Mouse (Mus musculus) CH12.LX (cell line): ENCODE data around the gene Zfp629. TPM values are rescaled to one million over a fixed set of nuclear protein-coding genes. Genes with fewer than 3 reads are reported as not detected.

Experiments used
- DNase-seq: peaks from one replicate; pipeline ENCODE4 v3.0.0-alpha.2; 2013; ENCODE audit errors: extremely low read depth
- H3K27ac ChIP-seq: 2 replicates; pipeline ENCODE4 v1.5.1; 2012; ENCODE audit warnings: low read depth, mild to moderate bottlenecking, control low read depth, moderate library complexity; ENCODE audit not compliant: insufficient read depth
- H3K27me3 ChIP-seq: replicated peaks from 2 replicates; pipeline ENCODE3; 2012; ENCODE audit warnings: inconsistent platforms
- H3K36me3 ChIP-seq, 2 experiments: replicated peaks in 1 of 2; 2 replicates each; pipeline versions ENCODE3 to v1.6.1; 2012; ENCODE audit warnings: inconsistent platforms in 1 of 2, low read length in 1 of 2, mild to moderate bottlenecking in 1 of 2, mixed read lengths in 1 of 2, moderate library complexity in 1 of 2; ENCODE audit not compliant: control insufficient read depth in 1 of 2, insufficient read depth in 1 of 2
- H3K4me1 ChIP-seq, 2 experiments: 2 replicates each; pipeline ENCODE4 v1.6.1; 2012; ENCODE audit warnings: inconsistent platforms in 1 of 2, moderate library complexity in 1 of 2; ENCODE audit not compliant: insufficient read depth in 2 of 2, control insufficient read depth in 1 of 2
- H3K4me2 ChIP-seq: 2 replicates; pipeline ENCODE4 v1.6.1; 2012; ENCODE audit warnings: low read depth, mild to moderate bottlenecking, control low read depth; ENCODE audit not compliant: poor library complexity, insufficient read depth, severe bottlenecking
- H3K4me3 ChIP-seq, 3 experiments: fragments of 150-350 bp in 1 of 3; sonication (generic) in 1 of 3; replicated peaks in 1 of 3; 2 replicates each; pipeline versions ENCODE3 to v1.5.1; 2011 to 2012; ENCODE audit warnings: low read depth in 2 of 3, low read length in 2 of 3, mild to moderate bottlenecking in 2 of 3, moderate library complexity in 2 of 3, control low read depth in 1 of 3, improper control_type of control experiment in 1 of 3, inconsistent platforms in 1 of 3, mixed read lengths in 1 of 3; ENCODE audit not compliant: poor library complexity in 1 of 3
- H3K79me2 ChIP-seq: replicated peaks from 2 replicates; pipeline ENCODE4 v1.6.1; 2012; ENCODE audit warnings: mild to moderate bottlenecking, moderate library complexity; ENCODE audit not compliant: control insufficient read depth, poor library complexity, insufficient read depth, severe bottlenecking; ENCODE audit errors: extremely low read depth
- H3K9ac ChIP-seq: 2 replicates; pipeline ENCODE4 v1.6.1; 2012; ENCODE audit warnings: low read depth, mild to moderate bottlenecking, control low read depth, moderate library complexity; ENCODE audit not compliant: insufficient read depth
- H3K9me3 ChIP-seq: replicated peaks from 2 replicates; pipeline ENCODE3; 2012; ENCODE audit warnings: low read length, inconsistent platforms, mixed read lengths
- BHLHE40 ChIP-seq: IDR thresholded peaks from 2 replicates; pipeline ENCODE4 v1.6.1; 2011; ENCODE audit warnings: mild to moderate bottlenecking, low read depth, low read length, improper control_type of control experiment
- ELF1 ChIP-seq: IDR thresholded peaks from 2 replicates; pipeline ENCODE4 v1.6.1; 2014; ENCODE audit warnings: low read depth, mild to moderate bottlenecking, inconsistent platforms, low read length, improper control_type of control experiment
- HCFC1 ChIP-seq: IDR thresholded peaks from 2 replicates; pipeline ENCODE4 v1.6.1; 2012; ENCODE audit warnings: low read depth, mild to moderate bottlenecking, inconsistent platforms, low read length, improper control_type of control experiment
- JUN ChIP-seq: IDR thresholded peaks from 2 replicates; pipeline ENCODE4 v1.6.1; 2011; ENCODE audit warnings: low read depth, mild to moderate bottlenecking, low read length, improper control_type of control experiment, moderate library complexity; ENCODE audit not compliant: insufficient read depth
- KAT2A ChIP-seq: IDR thresholded peaks from 2 replicates; pipeline ENCODE4 v1.6.1; 2012; ENCODE audit warnings: low read length, improper control_type of control experiment, inconsistent platforms; ENCODE audit not compliant: insufficient replicate concordance
- MAFK ChIP-seq: IDR thresholded peaks from 2 replicates; pipeline ENCODE4 v1.6.1; 2011; ENCODE audit warnings: low read length, improper control_type of control experiment; ENCODE audit not compliant: insufficient replicate concordance
- MAX ChIP-seq: IDR thresholded peaks from 2 replicates; pipeline ENCODE4 v1.6.1; 2011; ENCODE audit warnings: low read length, improper control_type of control experiment
- MAZ ChIP-seq: IDR thresholded peaks from 2 replicates; pipeline ENCODE4 v1.6.1; 2012; ENCODE audit warnings: low read depth, mild to moderate bottlenecking, inconsistent platforms, low read length, improper control_type of control experiment, moderate library complexity
- MEF2A ChIP-seq: IDR thresholded peaks from 2 replicates; pipeline ENCODE4 v1.6.1; 2014; ENCODE audit warnings: low read depth, mild to moderate bottlenecking, inconsistent platforms, low read length, improper control_type of control experiment, borderline replicate concordance
- MXI1 ChIP-seq: IDR thresholded peaks from 2 replicates; pipeline ENCODE4 v1.6.1; 2011; ENCODE audit warnings: mild to moderate bottlenecking, low read depth, low read length, improper control_type of control experiment
- MYC ChIP-seq: IDR thresholded peaks from 2 replicates; pipeline ENCODE4 v1.6.1; 2011; ENCODE audit warnings: low read depth, mild to moderate bottlenecking, improper control_type of control experiment, low read length
- NELFE ChIP-seq: IDR thresholded peaks from 2 replicates; pipeline ENCODE4 v1.6.1; 2011; ENCODE audit warnings: low read depth, low read length, improper control_type of control experiment
- NRF1 ChIP-seq: IDR thresholded peaks from 2 replicates; pipeline ENCODE4 v1.6.1; 2014; ENCODE audit warnings: low read depth, mild to moderate bottlenecking, inconsistent platforms, low read length, improper control_type of control experiment, moderate library complexity
- POLR2A ChIP-seq: IDR thresholded peaks from 2 replicates; pipeline ENCODE4 v1.6.1; 2011; ENCODE audit warnings: low read depth, mild to moderate bottlenecking, improper control_type of control experiment, low read length
- RAD21 ChIP-seq: IDR thresholded peaks from 2 replicates; pipeline ENCODE4 v1.6.1; 2011; ENCODE audit warnings: low read depth, mild to moderate bottlenecking, low read length, improper control_type of control experiment, moderate library complexity
- SIN3A ChIP-seq: IDR thresholded peaks from 2 replicates; pipeline ENCODE4 v1.6.1; 2012; ENCODE audit warnings: low read length, improper control_type of control experiment, inconsistent platforms
- TBP ChIP-seq: conservative IDR thresholded peaks from 2 replicates; pipeline ENCODE4 v1.6.1; 2011; ENCODE audit warnings: low read depth, low read length, improper control_type of control experiment
- TCF12 ChIP-seq: IDR thresholded peaks from 2 replicates; pipeline ENCODE4 v1.6.1; 2014; ENCODE audit warnings: low read depth, mild to moderate bottlenecking, inconsistent platforms, low read length, improper control_type of control experiment
- UBTF ChIP-seq: IDR thresholded peaks from 2 replicates; pipeline ENCODE4 v1.6.1; 2012; ENCODE audit warnings: low read depth, mild to moderate bottlenecking, inconsistent platforms, low read length, improper control_type of control experiment, moderate library complexity
- USF2 ChIP-seq: conservative IDR thresholded peaks from 2 replicates; pipeline ENCODE4 v1.6.1; 2011; ENCODE audit warnings: low read depth, low read length, improper control_type of control experiment
- ZMIZ1 ChIP-seq: IDR thresholded peaks from 2 replicates; pipeline ENCODE4 v1.6.1; 2012; ENCODE audit warnings: low read depth, mild to moderate bottlenecking, inconsistent platforms, low read length, improper control_type of control experiment
- dilution Hi-C: fragments of 300-500 bp; cut with MboI; formaldehyde crosslinking; loops from 2 replicates; pipeline ENCODE4 v1.14.3; 2020; ENCODE audit warnings: low sequenced_read_pairs; ENCODE audit not compliant: extremely low pct_unique_long_range_greater_than_20kb, extremely low pct_ligation_motif_present
- in situ Hi-C: fragments of 300-500 bp; cut with MboI; formaldehyde crosslinking; loops from 3 replicates; pipeline ENCODE4 v1.14.3; 2019; ENCODE audit warnings: low sequenced_read_pairs, low pct_ligation_motif_present, low pct_unique_long_range_greater_than_20kb, mixed read lengths
- polyA plus RNA-seq: library from polyadenylated mRNA; unstranded; fragments of >175 nt; gene quantifications from 2 replicates; pipeline ENCODE4 v1.2.1, GENCODE M21; 2012; ENCODE audit warnings: low read depth; ENCODE audit not compliant: insufficient read length
- total RNA-seq, 2 experiments: library from RNA; depleted of rRNA; stranded (reverse); fragments of 300-350 nt in 1 of 2; fragments of >200 nt in 1 of 2; gene quantifications; 2 replicates each; pipeline ENCODE4 v1.2.3; 2012 to 2014

Zfp629 gene
- total and polyA plus RNA-seq, 3 experiments = 0.38 to 3.2 (median 0.94) TPM

DNA sequence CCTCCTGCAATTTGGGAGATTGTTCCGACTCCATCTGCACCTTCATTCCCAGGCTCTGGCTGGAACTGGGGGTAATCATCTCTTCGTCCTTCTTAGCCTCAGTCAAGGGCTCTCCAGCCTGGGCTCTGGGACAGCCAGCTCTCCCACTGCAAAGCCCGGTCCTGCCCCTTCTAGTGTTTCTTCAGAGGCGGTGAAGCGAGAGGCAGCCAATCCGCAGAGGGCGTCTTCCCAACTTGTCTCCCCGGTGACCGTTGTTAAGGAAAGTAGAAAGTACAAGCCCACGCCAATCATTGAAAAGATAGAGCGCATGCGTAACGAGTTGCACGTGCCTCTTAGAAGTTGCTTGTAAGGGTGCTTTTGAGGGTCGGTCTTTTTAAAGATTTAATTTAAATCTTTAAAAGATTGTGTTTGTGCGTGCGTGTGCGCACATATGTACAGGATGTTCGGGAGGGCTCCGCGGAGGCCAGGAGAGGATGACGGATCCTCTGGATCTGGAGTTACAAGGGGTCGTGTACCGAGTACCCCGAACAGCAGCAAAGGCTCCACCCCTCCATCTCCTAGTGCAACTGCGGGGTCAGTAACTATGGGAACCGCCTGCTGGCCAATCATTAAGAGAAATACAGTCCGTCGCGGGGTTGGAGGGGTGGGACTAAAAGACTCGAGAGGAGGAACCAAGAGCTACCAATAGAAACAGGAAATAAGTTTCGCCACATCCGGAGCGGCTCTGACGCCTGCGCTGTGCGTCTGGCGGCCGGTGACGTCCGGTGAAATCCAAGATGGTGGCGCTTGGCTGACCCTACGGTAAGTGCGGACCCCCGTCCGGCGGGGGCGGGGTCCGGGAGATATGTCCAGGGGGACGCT is 27.4 kb downstream of the Zfp629 start, which contains the start of the genes Ccdc189 and Rnf40:
Gene Ccdc189, minus strand, starts transcription at position 585 of the 861 bp plus-strand sequence.
Gene Rnf40, plus strand, starts transcription at position 757 of the 861 bp plus-strand sequence.
- TF ChIP-seq SIN3A (peak; percentile 95), POLR2A (peak; percentile 80), MAZ (no peak), ZMIZ1 (0 out of 2 replicates have a peak, but pooled peaks have one; percentile 31), MXI1 (peak; percentile 96), MYC (peak; percentile 82), MAX (peak; percentile 93), JUN (no peak; the same call in 1 of the 2 replicates), NRF1 (peak; percentile 87), HCFC1 (peak; percentile 82), MEF2A (no peak), USF2 (no peak), ELF1 (peak; percentile 79), TCF12 (peak; percentile 81), UBTF (no peak), KAT2A (0 out of 2 replicates have a peak, but pooled peaks have one; percentile 61), NELFE (peak; percentile 77; the same call in 1 of the 2 replicates), BHLHE40 (peak; percentile 99), RAD21 (no peak), MAFK (no peak), TBP (0 out of 2 replicates have a peak, but pooled peaks have one; percentile 56)
- in situ Hi-C loops = no loop called here
- dilution Hi-C loops = no loop called here
- Histone ChIP-seq H3K9ac (peak within 1 kb of the TSS; percentile 86), H3K79me2 (peaks cover 13% of the 10 kb centered on the region), H3K4me1 (peaks cover 7 to 49% of the 10 kb centered on the region in 2 experiments; a peak in 3 of 4 replicates), H3K27me3 (no peaks in the 10 kb centered on the region), H3K27ac (no peak within 1 kb of the TSS), H3K36me3 (peaks cover 47 to 68% of the 10 kb centered on the region in 2 experiments), H3K9me3 (no peaks in the 10 kb centered on the region), H3K4me3 (peak within 1 kb of the TSS; percentile 86 to 97 (median 87)), H3K4me2 (peak within 1 kb of the TSS; percentile 89)
- DNase-seq = peak; percentile 99
